Mouse (Mus musculus) granulocyte monocyte progenitor cell, adult 5-6 weeks (primary cell): ENCODE results near the gene Gabrb3. TPM values are rescaled to one million over a fixed set of nuclear protein-coding genes. Genes with fewer than 3 reads are reported as not detected.
A peak's percentile ranks its signal among the peaks of the same experiment; 100 is the strongest.

Source experiments
- ATAC-seq: replicated peaks from 2 replicates; pipeline ENCODE4 v1.8.0; 2016; ENCODE audit warnings: mild to moderate bottlenecking, moderate TSS enrichment, inconsistent platforms; ENCODE audit not compliant: poor library complexity, severe bottlenecking
- total RNA-seq, 2 experiments: library from RNA; stranded (forward) in 1 of 2; stranded (reverse) in 1 of 2; fragments of 200-712, 200-1000 nt in 1 of 2; fragments of >200 nt in 1 of 2; fragmentation: Nextera tagmentation in 1 of 2; gene quantifications; 2 replicates each; pipeline ENCODE4 v1.2.3; 2014 to 2017

The Gabrb3 gene
- total RNA-seq, 2 experiments from 2014 or later: 0.21 TPM; not detected in 1

- no peak for ATAC-seq
Measured at GRCm38 (mm10) chr7:57529451-57529850, 110.0 kb downstream of the Gabrb3 start.

- ATAC-seq: no peak
Measured at GRCm38 (mm10) chr7:57529954-57530353, 110.5 kb downstream of the Gabrb3 start.

GRCm38 (mm10) chr7:57532676-57533075, 113.2 kb downstream of the Gabrb3 start:
- no peak for ATAC-seq

- ATAC-seq: peak; percentile 33; the same call in 1 of the 2 replicates
Measured at GRCm38 (mm10) chr7:57538565-57538964, 119.1 kb downstream of the Gabrb3 start.

- no peak for ATAC-seq
Measured at GRCm38 (mm10) chr7:57560732-57561436, 141.4 kb downstream of the Gabrb3 start.

GRCm38 (mm10) chr7:57564403-57564802, 144.9 kb downstream of the Gabrb3 start:
- no peak for ATAC-seq

- ATAC-seq: peak; percentile 81
Measured at GRCm38 (mm10) chr7:57590451-57591248, 171.2 kb downstream of the Gabrb3 start.

- no peak for ATAC-seq
Measured at GRCm38 (mm10) chr7:57591249-57591577, 171.7 kb downstream of the Gabrb3 start.

GRCm38 (mm10) chr7:57591578-57592431, 172.3 kb downstream of the Gabrb3 start:
- peak; percentile 54 for ATAC-seq

GRCm38 (mm10) chr7:57597341-57597740, 177.8 kb downstream of the Gabrb3 start:
- ATAC-seq: no peak

- no peak for ATAC-seq
Measured at GRCm38 (mm10) chr7:57618697-57619096, 199.2 kb downstream of the Gabrb3 start.

GRCm38 (mm10) chr7:57620036-57620435, 200.5 kb downstream of the Gabrb3 start:
- no peak for ATAC-seq

GRCm38 (mm10) chr7:57623718-57624117, 204.2 kb downstream of the Gabrb3 start:
- ATAC-seq: no peak

- ATAC-seq: no peak
Measured at GRCm38 (mm10) chr7:57635026-57635425, 215.5 kb downstream of the Gabrb3 start.

- no peak for ATAC-seq
Measured at GRCm38 (mm10) chr7:57635687-57636086, 216.2 kb downstream of the Gabrb3 start.

- no peak for ATAC-seq
Measured at GRCm38 (mm10) chr7:57640796-57641195, 221.3 kb downstream of the Gabrb3 start.

- ATAC-seq: no peak
Measured at GRCm38 (mm10) chr7:57647345-57647744, 227.9 kb downstream of the Gabrb3 start.

GRCm38 (mm10) chr7:57648136-57648755, 228.8 kb downstream of the Gabrb3 start:
- ATAC-seq: no peak

GRCm38 (mm10) chr7:57677352-57677751, 257.9 kb downstream of the Gabrb3 start:
- ATAC-seq: no peak

- ATAC-seq: no peak
Measured at GRCm38 (mm10) chr7:57689836-57690235, 270.3 kb downstream of the Gabrb3 start.
